Mouse (Mus musculus) spleen, adult 2 months (tissue): Measurements from ENCODE around the gene Nrarp.

Experiments
- CTCF ChIP-seq: fragments of 200-500 bp; IDR thresholded peaks from 2 replicates; pipeline ENCODE4 v1.5.1; 2011; ENCODE audit warnings: mild to moderate bottlenecking, inconsistent platforms; ENCODE audit not compliant: insufficient read depth, insufficient read length, insufficient replicate concordance; ENCODE audit errors: extremely low read depth
- POLR2A ChIP-seq: fragments of 200-500 bp; IDR thresholded peaks from 2 replicates; pipeline ENCODE4 v1.6.1; 2011; ENCODE audit warnings: low read depth, low read length, inconsistent platforms

DNA sequence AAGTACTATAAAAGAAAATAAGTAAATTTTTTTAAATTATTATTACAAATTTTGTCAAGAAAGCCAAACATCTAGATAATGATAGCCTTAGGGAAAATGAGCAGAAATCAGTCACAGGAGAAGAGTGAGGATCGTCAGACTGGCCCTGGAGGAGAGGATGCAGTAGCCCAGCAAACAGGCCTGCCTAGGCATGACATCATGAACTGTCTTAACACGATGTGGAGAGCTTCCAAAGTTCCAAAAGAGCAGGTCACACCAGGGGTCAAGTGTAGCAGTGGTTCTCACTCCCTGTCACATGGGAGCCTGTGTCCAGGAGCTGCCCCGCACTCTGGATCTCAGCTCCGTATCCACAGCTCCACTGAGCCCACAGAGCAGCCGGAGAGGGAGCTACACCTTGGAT lies 38.6 kb upstream of the Nrarp start:
- no peak for TF ChIP-seq POLR2A
- TF ChIP-seq CTCF = no peak
